Mouse (Mus musculus): Measurements from ENCODE around the gene Ssrp1. TPM values are rescaled to one million over a fixed set of nuclear protein-coding genes. Genes with fewer than 3 reads are reported as not detected.

Ssrp1 gene
- total and polyA plus RNA-seq, 3 experiments, result 241 to 437 (median 297) TPM

GRCm38 (mm10) chr2:85011906-85012604 is 25.0 kb upstream of the Ssrp1 start:
- H3K4me2 ChIP-seq (ENCODE audit: insufficient read depth, low read depth, poor library complexity, severe bottlenecking), result no peak overlapping the region
- no peaks in the 10 kb centered on the region for H3K27me3 ChIP-seq (replicated peaks)
- DNase-seq (ENCODE audit: extremely low read depth), result no peak
- H3K27ac ChIP-seq (ENCODE audit: insufficient read depth, low read depth), result no peak overlapping the region
- H3K36me3 ChIP-seq (replicated peaks in 1 of 2; ENCODE audit: control insufficient read depth in 1 of 2, insufficient read depth in 1 of 2, low read length in 1 of 2), result peaks cover 0 to 2% of the 10 kb centered on the region in 2 experiments
- H3K4me3 ChIP-seq (replicated peaks in 1 of 3; ENCODE audit: low read depth in 2 of 3, low read length in 2 of 3, poor library complexity in 1 of 3), result no peak overlapping the region
- peaks cover 8 to 55% of the 10 kb centered on the region in 2 experiments for H3K4me1 ChIP-seq (ENCODE audit: control insufficient read depth in 1 of 2, insufficient read depth in 2 of 2)
- TF ChIP-seq MXI1 (IDR thresholded peaks at IDR 0.05; ENCODE audit: low read depth, low read length) (no peak), UBTF (IDR thresholded peaks at IDR 0.05; ENCODE audit: low read depth, low read length) (no peak), RAD21 (IDR thresholded peaks at IDR 0.05; ENCODE audit: low read depth, low read length) (no peak), NELFE (IDR thresholded peaks at IDR 0.05; ENCODE audit: low read depth, low read length) (no peak), IRF4 (IDR thresholded peaks at IDR 0.05; ENCODE audit: low read depth, low read length) (no peak), ZKSCAN1 (IDR thresholded peaks at IDR 0.05; ENCODE audit: borderline replicate concordance, low read depth, low read length) (no peak), HCFC1 (IDR thresholded peaks at IDR 0.05; ENCODE audit: low read depth, low read length) (no peak), NRF1 (IDR thresholded peaks at IDR 0.05; ENCODE audit: low read depth, low read length) (no peak), PAX5 (IDR thresholded peaks at IDR 0.05; ENCODE audit: low read length) (no peak), MAZ (IDR thresholded peaks at IDR 0.05; ENCODE audit: low read depth, low read length) (no peak), CHD1 (IDR thresholded peaks at IDR 0.05; ENCODE audit: low read depth, low read length) (no peak), BHLHE40 (IDR thresholded peaks at IDR 0.05; ENCODE audit: low read depth, low read length) (no peak), GABPA (IDR thresholded peaks at IDR 0.05; ENCODE audit: insufficient replicate concordance, low read depth, low read length) (no peak)
- in situ Hi-C loops (cut with MboI; ENCODE audit: low pct_ligation_motif_present, low pct_unique_long_range_greater_than_20kb, low sequenced_read_pairs), result no loop called here
- H3K79me2 ChIP-seq (replicated peaks; ENCODE audit: control insufficient read depth, extremely low read depth, insufficient read depth, poor library complexity, severe bottlenecking), result no peaks in the 10 kb centered on the region
- dilution Hi-C loops (cut with MboI; ENCODE audit: extremely low pct_ligation_motif_present, extremely low pct_unique_long_range_greater_than_20kb, low sequenced_read_pairs), result no loop called here
- H3K9me3 ChIP-seq (replicated peaks; ENCODE audit: low read length), result no peaks in the 10 kb centered on the region
- no peak overlapping the region for H3K9ac ChIP-seq (ENCODE audit: insufficient read depth, low read depth)

DNA sequence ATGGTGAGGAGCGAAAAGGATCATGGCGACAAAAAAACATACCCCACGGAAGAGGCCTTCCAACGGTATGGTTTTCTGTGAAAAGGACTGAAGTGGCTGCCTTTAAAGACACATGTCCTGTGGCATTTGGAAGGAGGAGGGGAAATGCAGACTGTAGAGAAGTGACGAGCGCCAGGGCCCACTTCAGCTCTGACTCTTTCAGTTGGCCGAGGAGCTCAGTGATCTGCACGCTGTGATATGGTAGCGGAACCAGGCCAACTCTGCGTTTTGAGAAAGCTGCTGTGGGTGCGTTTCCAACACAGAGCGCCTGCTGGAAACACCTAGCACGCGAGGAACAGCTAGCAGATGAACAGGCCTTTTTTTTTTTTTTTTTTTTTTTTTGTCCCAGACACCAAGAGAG is 24.4 kb upstream of the Ssrp1 start:
- DNase-seq (ENCODE audit: extremely low read depth), result no peak
- no peak for TF ChIP-seq MEF2A (IDR thresholded peaks at IDR 0.05; ENCODE audit: borderline replicate concordance, low read depth, low read length)
- TF ChIP-seq NRF1 (IDR thresholded peaks at IDR 0.05; ENCODE audit: low read depth, low read length), result no peak
- no peak for TF ChIP-seq NELFE (IDR thresholded peaks at IDR 0.05; ENCODE audit: low read depth, low read length)
- TF ChIP-seq MAZ (IDR thresholded peaks at IDR 0.05; ENCODE audit: low read depth, low read length), result no peak
- no peak for TF ChIP-seq CTCF (conservative IDR thresholded peaks at IDR 0.05 in 1 of 2, IDR thresholded peaks at IDR 0.05 in 1 of 2; ENCODE audit: low read depth in 2 of 2, low read length in 2 of 2)
- TF ChIP-seq JUND (conservative IDR thresholded peaks at IDR 0.05; ENCODE audit: low read depth, low read length), result no peak
- no peak for TF ChIP-seq MAFK (IDR thresholded peaks at IDR 0.05; ENCODE audit: insufficient replicate concordance, low read length)
- no peak for TF ChIP-seq KAT2A (IDR thresholded peaks at IDR 0.05; ENCODE audit: insufficient replicate concordance, low read length)
- no peak for TF ChIP-seq ELF1 (IDR thresholded peaks at IDR 0.05; ENCODE audit: low read depth, low read length)
- TF ChIP-seq POLR2A (IDR thresholded peaks at IDR 0.05; ENCODE audit: low read depth, low read length), result no peak
- TF ChIP-seq GABPA (IDR thresholded peaks at IDR 0.05; ENCODE audit: insufficient replicate concordance, low read depth, low read length), result no peak
- Histone ChIP-seq H3K79me2 (replicated peaks; ENCODE audit: control insufficient read depth, extremely low read depth, insufficient read depth, poor library complexity, severe bottlenecking) (no peaks in the 10 kb centered on the region), H3K4me1 (ENCODE audit: control insufficient read depth in 1 of 2, insufficient read depth in 2 of 2) (peaks cover 8 to 50% of the 10 kb centered on the region in 2 experiments), H3K4me2 (ENCODE audit: insufficient read depth, low read depth, poor library complexity, severe bottlenecking) (no peak overlapping the region), H3K36me3 (replicated peaks in 1 of 2; ENCODE audit: control insufficient read depth in 1 of 2, insufficient read depth in 1 of 2, low read length in 1 of 2) (peaks cover 0 to 2% of the 10 kb centered on the region in 2 experiments), H3K4me3 (replicated peaks in 1 of 3; ENCODE audit: low read depth in 2 of 3, low read length in 2 of 3, poor library complexity in 1 of 3) (no peak overlapping the region), H3K27ac (ENCODE audit: insufficient read depth, low read depth) (no peak overlapping the region), H3K27me3 (replicated peaks) (no peaks in the 10 kb centered on the region), H3K9me3 (replicated peaks; ENCODE audit: low read length) (no peaks in the 10 kb centered on the region), H3K9ac (ENCODE audit: insufficient read depth, low read depth) (no peak overlapping the region)
- dilution Hi-C loops (cut with MboI; ENCODE audit: extremely low pct_ligation_motif_present, extremely low pct_unique_long_range_greater_than_20kb, low sequenced_read_pairs), result no loop called here
- in situ Hi-C loops (cut with MboI; ENCODE audit: low pct_ligation_motif_present, low pct_unique_long_range_greater_than_20kb, low sequenced_read_pairs), result no loop called here
